Mouse (Mus musculus) forelimb bud, embryonic 11.5 days (tissue): ENCODE data around the gene Zfp366.

Source experiments
- DNase-seq: peaks from one replicate; pipeline ENCODE4 v3.0.0-alpha.2; 2012; ENCODE audit warnings: low read depth, low spot score

Gene Zfp366

DNA sequence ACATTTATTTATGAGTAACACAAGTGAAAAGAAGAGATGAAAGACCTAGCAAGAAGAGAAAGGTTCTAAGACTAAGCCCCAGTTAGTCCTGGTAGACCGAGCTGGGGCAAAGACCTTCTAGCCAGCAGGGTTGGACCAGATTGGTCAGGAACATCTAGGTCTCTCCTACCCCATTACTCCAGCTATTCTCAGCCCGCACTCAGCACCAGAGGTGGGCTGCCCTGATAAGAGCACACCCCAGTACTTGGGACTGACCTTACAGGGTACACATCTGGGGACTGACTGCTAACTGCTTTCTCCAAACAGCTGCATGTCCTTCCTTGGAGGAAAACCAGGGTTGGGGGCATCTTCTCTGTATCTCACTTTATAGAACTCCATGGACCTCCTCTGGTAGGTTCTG is 66.2 kb downstream of the Zfp366 start:
- no peak for DNase-seq

DNA sequence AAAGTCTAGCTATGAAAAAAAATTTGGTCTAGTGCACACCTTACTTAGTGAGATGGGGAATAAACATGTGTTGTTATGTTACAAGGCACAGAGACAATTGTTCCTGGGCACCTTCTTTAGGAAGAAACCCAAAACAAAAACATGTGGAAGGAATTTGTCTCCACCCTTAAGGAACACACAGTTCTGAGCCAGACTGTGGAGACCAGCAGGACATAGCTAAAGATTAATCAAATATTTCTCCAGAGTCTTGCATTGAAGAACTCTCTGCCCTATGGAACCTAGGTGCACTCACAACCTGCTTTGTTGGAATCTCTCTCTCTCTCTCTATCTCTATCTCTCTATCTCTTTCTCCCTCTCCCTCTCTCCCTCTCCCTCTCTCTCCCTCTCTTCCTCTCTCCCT is 69.6 kb downstream of the Zfp366 start:
- DNase-seq: no peak

- DNase-seq: no peak
These were observed 70.2 kb downstream of the Zfp366 start for GRCm38 (mm10) chr13:99254781-99255180.

GRCm38 (mm10) chr13:99256916-99257315 is 72.3 kb downstream of the Zfp366 start:
- no peak for DNase-seq

DNA sequence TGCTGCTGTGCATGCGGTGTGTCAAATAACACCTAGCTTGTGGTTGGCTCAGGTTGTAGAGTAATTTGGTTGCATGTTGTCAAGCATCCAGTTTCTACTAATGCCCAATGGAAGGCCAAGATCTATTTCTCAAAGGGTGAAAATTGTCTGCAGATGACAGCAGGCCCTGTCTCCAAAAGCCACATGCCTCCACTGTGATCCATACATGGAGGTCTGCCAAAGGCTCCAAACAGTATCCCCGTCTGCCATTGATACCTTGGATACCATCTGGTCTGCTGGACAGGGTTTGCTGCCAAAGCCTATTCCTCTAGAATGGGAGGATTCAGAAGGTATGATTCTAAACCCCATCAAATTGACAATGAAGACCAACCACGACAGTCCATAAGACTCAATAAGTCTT is 74.1 kb downstream of the Zfp366 start:
- DNase-seq: no peak

GRCm38 (mm10) chr13:99259502-99260174 is 75.0 kb downstream of the Zfp366 start:
- no peak for DNase-seq

GRCm38 (mm10) chr13:99262406-99262805 is 77.8 kb downstream of the Zfp366 start:
- DNase-seq: no peak

- no peak for DNase-seq
These were observed 78.6 kb downstream of the Zfp366 start for GRCm38 (mm10) chr13:99263159-99263783.

DNA sequence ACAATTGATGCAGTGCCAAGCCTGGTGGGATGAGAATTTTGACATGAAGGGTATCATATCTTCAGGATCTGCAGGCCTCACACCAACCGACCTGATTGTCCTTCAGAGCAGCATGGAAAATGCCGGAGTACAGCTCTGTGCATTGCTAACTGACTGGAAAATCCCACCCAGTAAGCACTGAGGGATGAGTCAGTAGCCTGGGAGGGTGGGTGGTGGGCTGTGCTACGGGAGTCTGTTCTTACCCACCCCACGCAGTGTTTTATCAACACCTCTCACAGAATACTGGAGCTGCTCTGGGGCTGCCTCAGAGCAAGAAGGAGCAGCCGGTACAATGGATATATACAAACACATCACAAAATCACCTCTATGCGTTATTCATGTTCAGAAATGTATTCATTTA is 79.9 kb downstream of the Zfp366 start:
- DNase-seq: no peak

DNA sequence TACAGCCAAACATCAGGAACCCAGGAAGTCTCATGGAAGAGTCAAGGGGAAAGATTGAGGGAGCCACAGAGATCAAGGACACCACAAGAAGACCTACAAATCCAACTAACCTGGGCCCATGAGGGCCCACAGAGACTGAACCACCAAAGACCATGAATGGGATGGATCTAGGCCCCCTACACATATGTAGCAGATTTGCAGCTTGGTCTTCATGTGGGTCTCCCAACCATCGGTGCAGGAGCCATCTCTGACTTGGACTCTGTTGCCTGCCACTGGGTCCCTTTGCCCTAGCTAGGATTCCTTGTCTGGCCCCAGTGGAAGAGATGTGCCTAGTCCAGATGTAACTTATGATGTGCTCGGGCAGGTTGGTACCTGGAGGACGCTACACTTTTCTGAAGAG is 87.4 kb downstream of the Zfp366 start:
- no peak for DNase-seq

DNA sequence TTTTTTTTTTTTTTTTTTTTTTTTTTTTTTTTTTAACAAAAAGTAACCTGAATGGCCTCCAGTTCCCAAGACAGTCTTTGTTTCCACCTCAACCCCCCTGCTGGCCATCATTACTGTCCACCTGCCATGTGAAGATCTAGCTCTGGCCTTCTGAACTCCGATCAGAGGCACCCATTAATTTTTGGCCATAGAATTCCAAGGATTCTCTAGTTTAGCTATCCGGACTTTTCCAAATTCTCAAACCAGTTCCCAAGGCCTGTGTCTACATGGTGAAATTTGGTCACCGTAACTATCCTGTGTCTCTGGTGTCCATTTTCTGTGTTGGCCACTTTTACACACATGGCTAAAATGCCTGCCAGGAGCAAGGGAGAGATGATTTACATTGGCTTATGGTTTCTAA is 92.9 kb downstream of the Zfp366 start:
- DNase-seq: no peak

GRCm38 (mm10) chr13:99278511-99278910 is 93.9 kb downstream of the Zfp366 start:
- no peak for DNase-seq

DNA sequence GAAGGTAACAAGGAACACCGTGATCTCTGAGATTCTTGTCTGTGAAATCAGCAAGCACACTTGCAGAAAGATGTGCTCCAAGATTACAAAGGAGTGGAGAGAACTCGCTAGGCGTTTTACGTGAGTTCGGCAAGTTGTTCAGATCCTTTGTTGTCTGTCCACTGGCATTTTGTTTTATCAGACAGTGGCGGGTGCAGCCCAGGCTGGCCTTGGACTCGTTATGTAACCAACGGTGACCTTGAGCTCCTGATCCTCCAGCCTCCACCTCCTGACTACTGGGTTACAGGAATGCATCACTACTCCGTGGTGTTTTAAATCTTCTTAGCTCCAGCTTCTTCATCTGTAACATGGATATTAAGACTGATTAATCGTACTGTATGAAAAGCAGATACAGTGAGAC is 94.7 kb downstream of the Zfp366 start:
- DNase-seq: no peak

- no peak for DNase-seq
These were observed 98.3 kb downstream of the Zfp366 start for GRCm38 (mm10) chr13:99282961-99283360.

DNA sequence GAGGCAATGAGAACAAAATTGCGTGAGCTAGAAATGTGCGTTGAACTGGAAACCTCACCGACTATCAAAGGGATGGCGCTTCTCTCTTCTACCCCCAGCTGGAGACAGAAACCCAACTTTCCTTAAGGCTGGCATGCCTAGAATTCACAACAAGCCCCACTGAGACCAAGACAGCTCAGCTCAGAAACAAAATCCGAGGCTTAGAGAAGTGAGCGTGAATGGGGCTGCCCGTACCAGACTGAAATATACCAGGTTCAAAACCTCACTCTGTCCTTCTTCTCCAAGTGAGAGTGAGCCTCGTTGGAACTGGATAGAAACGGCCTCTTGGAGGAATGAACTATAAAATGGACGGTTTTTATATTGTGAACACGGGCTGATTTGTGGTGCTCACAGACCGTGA is 99.3 kb downstream of the Zfp366 start:
- no peak for DNase-seq

DNA sequence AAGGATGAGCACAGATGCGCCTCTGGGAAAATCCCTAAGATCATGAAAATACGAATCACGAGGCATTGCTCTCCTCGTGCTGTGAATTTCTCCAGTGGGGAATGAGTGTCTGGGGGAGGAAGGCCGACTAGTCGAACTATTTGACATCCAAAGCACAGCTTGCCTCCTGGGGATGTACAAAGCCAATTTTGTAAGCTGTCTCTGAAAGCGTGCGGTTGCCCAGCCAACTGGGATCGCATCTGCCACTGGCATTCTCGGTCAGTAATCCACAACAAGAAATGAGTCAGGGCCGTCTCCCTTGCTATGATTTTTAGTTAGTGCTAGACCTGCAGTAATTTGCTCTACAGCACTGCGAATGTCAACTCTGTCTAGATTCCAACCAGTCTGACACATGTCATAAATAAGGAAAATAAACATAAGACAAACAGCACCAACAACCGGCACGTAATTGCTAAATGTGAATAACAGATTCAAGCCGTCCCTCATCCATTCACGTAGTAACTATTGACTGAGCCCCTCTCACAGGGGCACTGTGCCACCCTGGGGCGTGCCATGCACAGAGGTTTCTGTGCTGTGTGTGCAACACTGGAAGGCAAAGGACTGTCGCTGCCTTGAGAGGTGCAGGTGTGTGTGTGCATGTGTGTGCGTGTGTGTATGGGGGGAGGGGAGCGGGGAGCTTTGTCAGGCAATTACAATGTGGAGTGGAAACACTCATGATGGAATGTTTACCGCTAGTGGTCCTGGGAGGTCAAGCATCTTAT is 100.0 kb downstream of the Zfp366 start:
- no peak for DNase-seq

- no peak for DNase-seq
These were observed 100.6 kb downstream of the Zfp366 start for GRCm38 (mm10) chr13:99285241-99285640.

- DNase-seq: no peak
These were observed 102.6 kb downstream of the Zfp366 start for GRCm38 (mm10) chr13:99287207-99287606.

GRCm38 (mm10) chr13:99287786-99288185 is 103.2 kb downstream of the Zfp366 start:
- no peak for DNase-seq

DNA sequence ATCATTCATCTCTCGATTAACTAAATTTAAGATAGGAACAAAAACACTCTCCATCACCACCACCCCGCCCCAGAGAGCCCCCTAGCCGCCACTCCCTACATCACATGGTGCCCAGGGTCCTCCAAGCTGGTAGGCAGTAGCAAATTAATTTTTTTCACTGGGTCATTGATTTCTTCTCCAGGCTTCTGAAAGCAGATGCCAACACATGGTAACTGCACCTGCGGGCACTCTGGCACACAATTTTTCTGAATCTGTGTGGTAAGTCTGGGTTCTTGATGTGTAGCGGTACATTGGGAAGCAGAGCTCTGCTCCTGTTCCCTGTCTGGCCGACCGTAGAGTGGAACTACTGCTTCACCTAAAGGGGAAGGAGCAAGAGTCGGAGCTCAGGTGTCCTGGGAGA is 106.1 kb downstream of the Zfp366 start:
- DNase-seq: no peak

GRCm38 (mm10) chr13:99294176-99294575 is 109.6 kb downstream of the Zfp366 start:
- DNase-seq: no peak

DNA sequence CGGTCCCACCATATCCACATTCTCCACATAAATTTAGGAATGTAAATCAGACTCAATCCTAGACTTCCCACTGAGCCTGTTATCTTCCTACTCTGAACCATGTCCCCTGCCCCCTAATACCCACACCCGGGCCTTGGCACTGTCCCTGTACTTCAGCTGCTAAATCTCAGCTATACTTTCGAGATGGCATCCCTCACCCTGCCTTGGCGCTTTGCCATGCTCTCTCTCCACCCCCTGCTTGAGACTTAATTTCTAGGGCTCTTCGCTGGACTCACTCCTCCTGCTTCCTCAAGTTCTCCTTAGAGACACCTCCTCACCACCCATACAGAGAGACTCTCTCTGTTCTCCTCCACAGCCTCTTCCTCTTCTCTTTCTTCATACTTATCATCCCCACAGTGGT is 115.3 kb downstream of the Zfp366 start:
- no peak for DNase-seq
